10 mouse cellular contexts compared by ENCODE assay signal in genomic region chr1:44398066-44398465, GRCm38 (mm10).
"Had no signal": no experiment of that assay in that cellular context is flagged by ENCODE, and none has a peak within 500 bp of the region (broad histone marks: within the 10 kb centered on the region; RNA-seq: fewer than 3 reads in every experiment).

No protein-coding gene starts in this region.

- DNase-seq: liver, postnatal 0 days; lung, adult 2 months; lung, postnatal 14 days; lung, postnatal 36 days; right cerebral cortex, postnatal 14 days; thymus, adult 18-20 months; thymus, postnatal 14 days; thymus, postnatal 36 days had no signal

- ATAC-seq: liver, postnatal 0 days; lung, postnatal 0 days; midbrain, embryonic 15.5 days had no signal
